Mouse (Mus musculus) midbrain, embryonic 13.5 days (tissue): ENCODE data around the gene Wdr43. TPM values are rescaled to one million over a fixed set of nuclear protein-coding genes. Genes with fewer than 3 reads are reported as not detected.

Experiments
- polyA plus RNA-seq: library from polyadenylated mRNA; unstranded; fragments of >200 nt; fragmentation: Nextera tagmentation; extraction: Ambion mirVana; gene quantifications from 2 replicates; pipeline ENCODE4 v1.2.1, GENCODE M21; 2015

Wdr43 gene
- polyA plus RNA-seq, 1 experiment from 2014 or later = 49.5 TPM

Other genes with a start within 250 kb of the Wdr43 start
- 3.7 and 4.3 TPM in 2 replicates for gene Gm4707, start 156.0 kb upstream of the Wdr43 start, polyA plus RNA-seq
- 48.6 and 60.5 TPM in 2 replicates for gene Smchd1, start 140.6 kb upstream of the Wdr43 start, polyA plus RNA-seq
- gene Ndc80, start 89.0 kb upstream of the Wdr43 start, polyA plus RNA-seq = 19.7 and 20.0 TPM in 2 replicates
- gene Spdya, start 63.8 kb upstream of the Wdr43 start, polyA plus RNA-seq = 1.0 and 1.2 TPM in 2 replicates
- 0.27 and 0.49 TPM in 2 replicates for gene Togaram2, start 57.4 kb downstream of the Wdr43 start, polyA plus RNA-seq
- not detected in 2 replicates for gene Pcare, start 137.0 kb downstream of the Wdr43 start, polyA plus RNA-seq
- 9.1 and 9.3 TPM in 2 replicates for gene Clip4, start 152.6 kb downstream of the Wdr43 start, polyA plus RNA-seq